Mouse (Mus musculus) lung, embryonic 14.5 days (tissue): ENCODE measurements at regions not wholly inside any gene's neighbourhood (a gene's known extent, or its start where the extent isn't known, plus 50 kb on each side); places are given as distances from the start of the nearest gene placed in this dataset.
A peak's percentile ranks its signal among the peaks of the same experiment; 100 is the strongest.

ENCODE experiments used
- ATAC-seq: fragments of 200-750 bp; cut with Nextera tagmentation; 2 replicates; pipeline ENCODE4 v1.8.0; 2017; ENCODE audit warnings: mild to moderate bottlenecking, moderate TSS enrichment, moderate library complexity; ENCODE audit not compliant: insufficient read depth
- DNase-seq: peaks from one replicate; pipeline ENCODE4 v3.0.0-alpha.2; 2015
- H3K27ac ChIP-seq: fragments of 300-500 bp; sonication (generic); 2 replicates; pipeline ENCODE4 v1.5.1; 2014; ENCODE audit warnings: low read depth, mild to moderate bottlenecking, moderate library complexity
- H3K27me3 ChIP-seq: fragments of 300-500 bp; sonication (generic); 2 replicates; pipeline ENCODE4 v1.6.1; 2014; ENCODE audit warnings: low read length, control low read depth; ENCODE audit not compliant: insufficient read depth
- H3K36me3 ChIP-seq: fragments of 300-500 bp; sonication (generic); 2 replicates; pipeline ENCODE4 v1.6.1; 2014; ENCODE audit warnings: control low read depth; ENCODE audit not compliant: insufficient read depth
- H3K4me1 ChIP-seq: fragments of 300-500 bp; sonication (generic); 2 replicates; pipeline ENCODE4 v1.6.1; 2014; ENCODE audit warnings: antibody characterized with exemption, control low read depth; ENCODE audit not compliant: insufficient read depth
- H3K4me2 ChIP-seq: fragments of 300-500 bp; sonication (generic); 2 replicates; pipeline ENCODE4 v1.6.1; 2014; ENCODE audit warnings: mild to moderate bottlenecking
- H3K4me3 ChIP-seq: fragments of 300-500 bp; sonication (generic); 2 replicates; pipeline ENCODE4 v1.5.1; 2014; ENCODE audit warnings: low read depth, low read length
- H3K9ac ChIP-seq: fragments of 300-500 bp; sonication (generic); 2 replicates; pipeline ENCODE4 v1.6.1; 2014
- H3K9me3 ChIP-seq: fragments of 300-500 bp; sonication (generic); 2 replicates; pipeline ENCODE4 v1.6.1; 2016; ENCODE audit warnings: low read depth, low read length, control low read depth
- CTCF ChIP-seq: IDR thresholded peaks from 2 replicates; pipeline ENCODE4 v1.5.1; 2016; ENCODE audit warnings: antibody characterized with exemption, low read depth
- WGBS: fragments of 180-500 bp; shearing (Covaris S2); extraction: QIAGEN DNeasy Blood & Tissue Kit; methylation state at CpG from one replicate; pipeline ENCODE4 v1.1.7; 2014; 5-methylcytosine and 5-hydroxymethylcytosine counted together

GRCm38 (mm10) chr13:15113383-15113782, 349.7 kb upstream of the Gli3 start:
- no peak for TF ChIP-seq CTCF
- ATAC-seq: no peak

GRCm38 (mm10) chr13:15130249-15130648, 332.8 kb upstream of the Gli3 start:
- TF ChIP-seq CTCF: no peak
- Histone ChIP-seq H3K4me3 (no peak overlapping the region), H3K9ac (no peak overlapping the region), H3K27ac (no peak overlapping the region), H3K36me3 (no peaks in the 10 kb centered on the region), H3K4me2 (no peak overlapping the region), H3K27me3 (no peaks in the 10 kb centered on the region), H3K4me1 (0 out of 2 replicates have a peak, but pooled peaks cover 7% of the 10 kb centered on the region), H3K9me3 (no peaks in the 10 kb centered on the region)
- DNase-seq: peak; percentile 93
- ATAC-seq: peak; percentile 98
- WGBS: 36% methylated on average over 2 of the region's 2 CpGs

More at GRCm38 (mm10) chr13:15113383-15113782, 349.7 kb upstream of the Gli3 start:
- H3K9me3 ChIP-seq: no peaks in the 10 kb centered on the region
- no peak overlapping the region for H3K9ac ChIP-seq
- no peaks in the 10 kb centered on the region for H3K36me3 ChIP-seq
- peak; percentile 22 for DNase-seq
- no peak overlapping the region for H3K4me3 ChIP-seq
- WGBS: 66% methylated on average over 7 of the region's 7 CpGs
- no peak overlapping the region for H3K4me2 ChIP-seq
- H3K27me3 ChIP-seq: no peaks in the 10 kb centered on the region
- no peak overlapping the region for H3K27ac ChIP-seq
- H3K4me1 ChIP-seq: no peaks in the 10 kb centered on the region

DNA sequence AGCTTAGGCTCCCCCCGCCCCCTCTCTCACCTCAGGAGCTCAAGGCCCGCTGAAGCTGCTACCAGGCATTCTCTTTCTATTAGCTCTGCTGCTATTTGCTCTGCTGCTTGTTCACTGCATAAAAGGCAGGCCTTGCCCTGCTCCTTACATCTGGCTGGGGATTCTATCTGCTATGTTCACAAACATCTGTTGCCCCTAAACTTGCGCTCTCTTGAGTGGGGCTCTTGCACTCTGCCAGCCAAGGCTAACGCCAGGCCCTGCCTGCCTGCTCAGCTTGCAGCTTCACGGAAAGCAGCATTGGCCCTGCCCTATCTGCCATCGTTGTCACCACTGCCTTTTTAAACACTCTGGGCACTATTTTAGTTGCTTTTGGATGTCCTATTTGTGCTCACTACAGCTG, 316.9 kb upstream of the Gli3 start:
- no peaks in the 10 kb centered on the region for H3K9me3 ChIP-seq
- H3K9ac ChIP-seq: no peak overlapping the region
- no peaks in the 10 kb centered on the region for H3K4me1 ChIP-seq
- WGBS: 45% methylated on average over 6 of the region's 6 CpGs
- no peak overlapping the region for H3K4me2 ChIP-seq
- H3K27me3 ChIP-seq: no peaks in the 10 kb centered on the region
- no peak for TF ChIP-seq CTCF
- no peak for DNase-seq
- H3K4me3 ChIP-seq: no peak overlapping the region
- H3K27ac ChIP-seq: no peak overlapping the region
- no peaks in the 10 kb centered on the region for H3K36me3 ChIP-seq
- ATAC-seq: no peak

DNA sequence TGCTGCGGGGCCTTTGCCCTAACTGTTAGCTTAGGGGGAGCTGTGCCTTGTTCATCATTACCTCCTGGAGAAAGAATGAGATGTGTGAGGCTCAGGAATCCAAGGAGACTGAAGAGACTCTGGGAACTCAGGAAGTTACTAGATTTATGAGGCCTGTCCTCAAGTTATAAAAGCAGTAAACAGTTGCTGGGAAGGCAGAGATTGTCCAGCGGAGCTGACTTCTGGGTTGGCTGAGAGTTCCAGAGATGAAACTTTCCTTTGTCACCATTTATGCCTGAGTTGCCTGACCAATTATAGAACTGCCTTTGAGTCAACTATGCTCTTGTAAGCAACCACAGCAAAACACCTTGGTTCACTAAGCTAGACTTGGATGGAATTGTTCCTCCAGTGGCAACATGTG, 282.1 kb upstream of the Gli3 start:
- no peak overlapping the region for H3K27ac ChIP-seq
- H3K4me2 ChIP-seq: no peak overlapping the region
- H3K27me3 ChIP-seq: no peaks in the 10 kb centered on the region
- 56% methylated on average over 2 of the region's 2 CpGs for WGBS
- ATAC-seq (no peak), DNase-seq (no peak)
- TF ChIP-seq CTCF: no peak
- no peak overlapping the region for H3K4me3 ChIP-seq
- no peaks in the 10 kb centered on the region for H3K36me3 ChIP-seq
- no peaks in the 10 kb centered on the region for H3K4me1 ChIP-seq
- H3K9me3 ChIP-seq: no peaks in the 10 kb centered on the region
- H3K9ac ChIP-seq: no peak overlapping the region

- 77% methylated on average over 7 of the region's 7 CpGs for WGBS
- Histone ChIP-seq H3K9me3 (no peaks in the 10 kb centered on the region), H3K4me3 (no peak overlapping the region), H3K9ac (no peak overlapping the region), H3K36me3 (no peaks in the 10 kb centered on the region), H3K4me1 (no peaks in the 10 kb centered on the region), H3K4me2 (no peak overlapping the region), H3K27me3 (no peaks in the 10 kb centered on the region), H3K27ac (no peak overlapping the region)
- ATAC-seq (no peak), DNase-seq (no peak)
- no peak for TF ChIP-seq CTCF
Observed at GRCm38 (mm10) chr13:15211635-15212352, 251.2 kb upstream of the Gli3 start.

DNA sequence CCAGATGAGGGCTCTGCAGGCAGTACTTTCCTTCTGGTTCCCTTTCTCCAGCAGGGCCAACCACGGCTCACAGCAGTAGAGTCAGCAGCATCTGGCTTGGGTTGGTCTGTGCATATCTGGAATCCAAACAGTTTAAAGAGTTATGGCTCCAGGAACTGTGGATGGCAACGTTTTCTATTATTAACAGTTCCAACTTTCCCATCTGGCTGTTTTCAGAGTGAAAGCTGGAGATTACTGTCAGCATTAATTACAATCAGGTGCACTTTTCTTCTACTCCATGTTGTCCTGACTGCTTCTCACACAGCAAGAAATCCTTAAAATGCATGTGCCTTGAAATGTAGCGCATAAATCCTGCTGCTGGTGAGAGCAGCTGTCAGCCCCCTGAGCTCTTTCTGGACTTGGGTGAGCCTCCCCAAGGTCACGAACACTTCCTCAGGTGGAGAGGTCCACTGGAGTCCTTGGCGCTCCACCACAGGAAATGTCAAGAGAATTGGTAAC, 250.6 kb upstream of the Gli3 start:
- TF ChIP-seq CTCF: no peak
- Histone ChIP-seq H3K4me2 (no peak overlapping the region), H3K9ac (no peak overlapping the region), H3K36me3 (no peaks in the 10 kb centered on the region), H3K4me1 (no peaks in the 10 kb centered on the region), H3K4me3 (no peak overlapping the region), H3K9me3 (no peaks in the 10 kb centered on the region), H3K27ac (no peak overlapping the region), H3K27me3 (no peaks in the 10 kb centered on the region)
- no peak for DNase-seq
- 48% methylated on average over 5 of the region's 5 CpGs for WGBS
- ATAC-seq: no peak

GRCm38 (mm10) chr13:15221322-15221721, 241.7 kb upstream of the Gli3 start:
- H3K27ac ChIP-seq: no peak overlapping the region
- H3K27me3 ChIP-seq: no peaks in the 10 kb centered on the region
- H3K9ac ChIP-seq: no peak overlapping the region
- no peaks in the 10 kb centered on the region for H3K9me3 ChIP-seq
- H3K36me3 ChIP-seq: no peaks in the 10 kb centered on the region
- WGBS: 58% methylated on average over 3 of the region's 3 CpGs
- ATAC-seq: no peak
- H3K4me1 ChIP-seq: no peaks in the 10 kb centered on the region
- H3K4me2 ChIP-seq: no peak overlapping the region
- DNase-seq: no peak
- H3K4me3 ChIP-seq: no peak overlapping the region
- TF ChIP-seq CTCF: no peak
